24 mouse cellular contexts compared by ENCODE assay signal in genomic region chr6:114737181-114737580, GRCm38 (mm10).
"Had no signal": no experiment of that assay in that cellular context is flagged by ENCODE, and none has a peak within 500 bp of the region (broad histone marks: within the 10 kb centered on the region; RNA-seq: fewer than 3 reads in every experiment).

No protein-coding gene starts in this region.

- H3K4me3 ChIP-seq: heart, embryonic 15.5 days; hindbrain, embryonic 15.5 days; kidney, embryonic 15.5 days; limb, embryonic 15.5 days; liver, embryonic 12.5 days had no signal

- H3K4me2 ChIP-seq: hindbrain, embryonic 13.5 days; kidney, embryonic 15.5 days; liver, embryonic 12.5 days had no signal

- H3K4me1 ChIP-seq: liver, embryonic 12.5 days had no signal

- H3K36me3 ChIP-seq: heart, embryonic 13.5 days; heart, embryonic 15.5 days; hindbrain, embryonic 15.5 days; liver, embryonic 12.5 days had no signal

- H3K9me3 ChIP-seq: heart, embryonic 13.5 days; heart, embryonic 15.5 days; hindbrain, embryonic 15.5 days; kidney, embryonic 15.5 days; limb, embryonic 15.5 days; liver, embryonic 12.5 days had no signal

- DNase-seq: gastrocnemius, postnatal 14 days; gastrocnemius, postnatal 36 days; heart, adult 18-20 months; heart, postnatal 14 days; heart, postnatal 36 days; kidney, adult 11 months; kidney, adult 2 months; kidney, adult 9 months; kidney, postnatal 14 days; kidney, postnatal 36 days; layer of hippocampus, adult 9-11 months; layer of hippocampus, postnatal 36 days; left cerebral cortex, postnatal 4 days had no signal

- H3K9ac ChIP-seq: hindbrain, embryonic 13.5 days; hindbrain, embryonic 15.5 days; kidney, embryonic 15.5 days; limb, embryonic 13.5 days; limb, embryonic 15.5 days; liver, embryonic 12.5 days had no signal

- H3K27ac ChIP-seq: heart, embryonic 13.5 days; heart, embryonic 15.5 days; hindbrain, embryonic 13.5 days; hindbrain, embryonic 15.5 days; hindbrain, postnatal 0 days; kidney, embryonic 15.5 days; kidney, postnatal 0 days; limb, embryonic 13.5 days; limb, embryonic 15.5 days; liver, embryonic 12.5 days had no signal

- H3K27me3 ChIP-seq: hindbrain, embryonic 15.5 days; limb, embryonic 13.5 days had no signal

- ATAC-seq: intestine, embryonic 16.5 days; liver, embryonic 12.5 days had no signal
